Mouse (Mus musculus) fibroblast of lung, adult 2 months (primary cell): ENCODE measurements around the gene Ankrd2.

Experiments used
- DNase-seq: peaks from one replicate; pipeline ENCODE4 v3.0.0-alpha.2; 2011; ENCODE audit warnings: low read depth

The Ankrd2 gene

DNA sequence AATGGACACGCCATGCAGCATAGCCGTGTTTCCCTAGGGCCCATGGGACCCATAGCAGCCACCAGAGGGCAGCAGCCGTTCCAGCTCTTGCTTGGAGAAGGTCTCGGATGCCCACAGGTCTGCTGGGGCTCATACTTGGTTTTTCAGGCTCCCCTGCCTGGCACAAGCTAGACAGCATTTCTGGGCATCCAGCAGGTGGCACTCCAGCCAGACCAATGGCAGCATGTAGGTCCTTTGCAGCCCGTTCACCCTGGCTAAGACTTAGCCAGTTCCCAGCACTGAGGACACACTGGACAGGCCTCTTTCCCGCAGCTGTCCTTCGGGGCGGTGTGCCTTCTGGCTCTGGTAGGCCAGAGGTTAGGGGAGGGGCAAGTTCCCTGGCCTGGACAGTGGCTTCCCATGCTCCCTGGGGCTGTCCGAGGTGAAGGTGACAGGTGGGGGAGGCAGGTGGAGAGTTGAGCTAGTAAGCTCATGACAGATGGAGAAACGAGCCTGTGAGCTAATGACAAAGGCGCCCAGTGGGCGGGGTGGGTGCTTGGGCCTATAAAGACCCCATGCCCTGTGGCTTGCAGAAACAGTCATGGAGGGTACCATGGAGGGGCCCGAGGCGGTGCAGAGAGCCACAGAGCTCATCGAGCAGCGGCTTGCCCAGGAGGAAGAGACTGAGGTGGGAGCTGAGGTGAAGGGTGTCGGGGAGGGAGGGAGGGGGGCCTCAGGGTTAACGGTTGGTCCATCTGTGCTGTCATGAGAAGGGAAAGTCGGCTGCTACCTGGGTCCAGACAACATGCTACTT, at the start of gene Ankrd2:
Gene Ankrd2 (plus strand): TSS at position 545 of the 793 bp plus-strand sequence.
- DNase-seq: peak; percentile 60

DNA sequence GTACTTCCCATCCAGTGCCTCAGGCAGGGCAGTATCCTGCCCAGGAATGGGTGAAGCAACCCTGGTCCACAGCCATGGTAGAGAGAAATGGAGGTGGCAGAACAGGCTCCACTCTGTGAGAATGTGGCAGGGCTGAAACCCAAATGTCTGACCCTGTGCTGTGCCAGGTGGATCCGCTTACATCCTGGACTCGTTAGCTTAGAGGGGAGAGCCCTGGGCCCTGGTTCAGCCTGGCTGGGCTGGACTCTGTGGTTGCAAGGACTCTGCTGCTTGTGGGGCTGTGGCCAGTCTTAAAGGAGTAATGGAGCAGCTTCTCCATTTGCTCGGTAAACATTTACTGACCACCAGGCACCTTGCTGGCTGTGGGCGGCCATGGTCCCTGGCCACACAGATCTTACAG, 48.6 kb upstream of the Ankrd2 start:
- no peak for DNase-seq

DNA sequence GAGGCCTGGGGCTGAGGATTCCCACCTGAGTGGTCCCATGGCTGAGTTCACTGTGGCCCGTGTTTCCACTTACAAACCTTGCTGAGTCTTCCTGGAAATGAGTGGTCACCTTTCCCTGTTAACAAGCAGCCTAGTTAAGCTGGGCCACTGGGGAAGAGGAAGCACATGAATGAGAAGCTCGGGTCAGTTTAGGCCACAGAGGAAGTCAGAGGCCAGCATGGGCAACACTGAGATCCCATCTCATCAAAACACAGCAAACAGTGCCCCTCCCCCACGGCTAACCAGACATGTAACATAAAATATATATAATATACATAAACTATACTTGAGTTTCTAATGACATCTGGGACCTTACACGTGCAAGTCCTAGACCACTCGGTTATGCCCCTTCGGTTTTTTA, 46.0 kb upstream of the Ankrd2 start:
- no peak for DNase-seq

DNA sequence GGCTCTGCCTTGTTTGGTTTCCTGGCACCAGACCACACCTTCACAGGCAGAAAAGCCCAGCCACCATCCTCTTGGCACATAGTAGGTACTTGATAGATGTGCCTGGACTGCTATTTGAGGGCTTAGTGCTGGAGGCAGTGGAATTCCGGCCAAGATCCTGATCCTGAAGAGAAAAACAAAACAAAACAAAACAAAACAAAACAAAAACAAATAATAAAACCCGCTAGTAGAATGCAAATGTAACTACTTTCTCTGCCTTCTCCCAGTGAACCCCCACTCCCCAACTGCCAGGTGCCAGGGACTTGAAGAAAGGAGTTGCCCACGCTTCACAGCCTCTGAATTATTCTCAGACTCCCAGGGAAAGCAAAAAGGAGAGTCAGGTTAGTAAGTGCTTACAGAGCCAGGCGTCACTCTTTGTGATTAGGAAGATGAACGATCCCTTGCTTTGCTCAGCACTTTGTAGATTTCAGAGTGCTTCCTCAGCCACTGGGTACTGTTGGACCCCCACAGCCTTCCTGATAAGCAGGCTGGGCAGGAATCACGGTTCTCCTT, 43.8 kb upstream of the Ankrd2 start:
- DNase-seq: no peak

DNA sequence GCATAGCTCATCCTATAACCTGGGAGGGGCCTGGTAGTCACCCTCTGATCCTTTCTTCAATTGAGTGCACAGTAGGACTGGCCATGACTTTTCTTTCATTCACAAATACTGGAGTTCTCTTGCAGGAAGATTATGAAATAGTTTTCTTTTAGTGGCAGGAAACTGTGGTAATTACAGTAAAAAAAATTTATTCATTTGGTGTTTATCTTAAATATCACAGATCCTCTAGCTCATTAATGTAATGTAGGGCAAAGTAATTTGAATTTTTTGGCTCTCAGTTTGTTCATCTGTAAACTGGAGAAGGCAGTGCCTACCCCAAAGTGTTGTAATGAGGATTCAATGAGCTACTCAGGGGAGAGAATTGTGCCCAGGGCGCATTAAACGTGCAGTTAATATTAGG, 42.8 kb upstream of the Ankrd2 start:
- no peak for DNase-seq

DNA sequence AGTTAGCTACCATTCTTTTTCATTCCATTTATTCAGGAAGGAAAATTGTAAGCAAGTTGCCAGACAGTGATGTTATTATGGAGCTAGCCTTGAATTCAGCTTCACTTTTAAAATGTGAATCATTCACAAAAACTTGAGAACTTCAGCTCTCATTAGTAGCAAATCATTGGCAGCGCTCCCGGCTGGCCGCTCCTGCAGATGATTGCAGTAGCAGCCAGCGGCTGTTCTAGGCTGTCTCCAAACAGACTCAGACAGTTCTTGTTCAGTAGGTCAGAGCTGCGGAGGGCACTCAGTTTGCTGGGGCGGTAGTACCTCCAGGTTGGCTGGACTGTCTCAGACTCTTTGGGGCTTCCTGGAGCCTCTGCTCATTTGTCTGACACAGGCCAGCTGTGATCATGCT, 42.3 kb upstream of the Ankrd2 start:
- DNase-seq: peak; percentile 93

DNA sequence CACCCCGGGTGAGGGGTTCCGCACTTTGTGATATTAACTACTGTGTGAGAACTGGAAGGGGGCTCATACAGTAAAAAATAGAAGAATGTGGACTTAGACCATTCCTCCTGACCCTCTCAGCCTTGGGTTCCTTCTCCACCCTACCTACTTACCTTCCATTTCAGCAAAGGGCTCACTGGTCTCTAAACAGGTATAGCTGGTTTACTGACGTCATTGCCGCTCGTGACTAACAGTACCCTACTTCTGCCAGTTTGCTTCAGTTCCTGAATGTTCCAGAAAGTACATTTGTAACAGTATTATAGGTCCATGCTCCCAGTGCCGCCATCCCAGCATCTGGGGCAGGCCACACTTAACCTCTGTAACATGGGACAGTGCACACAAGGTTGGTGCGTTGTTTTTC, 41.8 kb upstream of the Ankrd2 start:
- DNase-seq: no peak

DNA sequence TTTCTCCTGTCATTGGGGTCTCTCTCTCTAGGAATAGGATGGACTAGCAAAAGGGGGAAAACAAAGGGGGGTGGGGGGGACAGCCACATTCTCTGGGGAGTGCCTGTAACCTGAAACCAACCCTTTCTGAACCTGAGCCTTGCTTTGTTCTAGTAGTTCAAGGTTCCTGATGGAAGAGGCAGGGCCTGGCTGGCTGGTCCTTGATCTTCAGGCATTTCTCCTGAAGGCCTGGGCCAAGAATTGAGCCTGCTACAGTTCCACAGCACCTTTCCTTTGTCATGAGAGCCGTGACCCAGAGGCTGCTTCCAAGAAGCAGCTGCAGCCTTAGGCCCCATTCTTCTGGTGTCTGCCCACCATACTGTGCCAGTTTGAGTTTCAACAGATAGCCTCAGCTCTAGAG, 40.3 kb upstream of the Ankrd2 start:
- no peak for DNase-seq

DNA sequence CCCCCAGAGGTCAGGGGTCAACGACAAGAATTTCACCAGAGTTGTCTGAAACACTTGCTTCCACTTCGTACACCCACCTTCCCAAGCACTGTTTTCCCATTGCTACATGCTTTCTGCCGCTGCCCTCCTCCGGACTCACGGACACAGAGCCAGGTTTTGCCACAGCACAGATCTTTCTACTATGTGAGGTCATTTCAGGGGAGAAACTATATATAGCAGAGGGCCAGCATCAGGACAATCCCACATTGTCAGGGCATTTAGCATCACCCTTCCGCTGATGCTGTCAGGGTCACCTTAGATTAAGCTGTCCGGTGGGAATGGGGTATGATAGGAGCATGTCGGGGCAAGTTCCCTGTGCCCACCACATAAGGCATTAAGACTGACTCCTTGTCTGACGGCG, 38.7 kb upstream of the Ankrd2 start:
- no peak for DNase-seq

DNA sequence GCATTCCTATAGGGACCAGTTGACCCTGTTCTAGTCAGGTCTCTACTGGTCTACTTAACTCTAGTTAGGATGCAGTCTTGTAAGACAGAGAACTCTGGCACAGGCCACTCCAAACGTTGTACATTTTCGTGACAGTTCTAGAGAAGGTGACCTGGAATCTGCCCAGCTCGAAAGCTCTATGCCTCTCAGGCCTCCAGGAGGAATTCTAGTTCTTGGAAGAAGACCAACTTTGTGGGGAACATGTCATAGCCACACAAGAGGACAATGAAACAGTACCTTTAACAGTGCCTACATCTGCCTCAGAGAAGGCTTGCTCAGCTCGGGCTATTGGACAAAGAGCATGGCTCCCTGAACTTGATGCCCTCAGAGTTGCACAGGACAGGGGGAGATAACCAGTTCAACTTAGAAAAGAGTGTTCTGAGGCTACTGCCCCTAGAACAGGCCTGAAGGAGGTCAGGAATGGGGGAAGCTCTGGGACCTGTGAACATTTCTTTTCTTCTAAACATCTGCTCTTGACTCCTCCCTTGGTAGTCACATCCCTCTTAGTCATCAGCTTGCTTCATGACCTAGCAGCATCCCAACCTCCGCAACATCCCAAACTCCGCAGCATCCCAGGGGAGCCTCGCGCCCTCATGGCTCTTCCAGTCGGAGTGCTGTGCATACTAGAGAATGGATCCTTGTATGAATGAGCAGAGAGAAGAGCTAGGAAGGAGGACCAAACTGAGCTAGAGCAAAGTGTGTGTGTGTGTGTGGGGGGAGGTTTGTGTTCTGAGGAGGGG, 36.8 kb upstream of the Ankrd2 start:
- no peak for DNase-seq

DNA sequence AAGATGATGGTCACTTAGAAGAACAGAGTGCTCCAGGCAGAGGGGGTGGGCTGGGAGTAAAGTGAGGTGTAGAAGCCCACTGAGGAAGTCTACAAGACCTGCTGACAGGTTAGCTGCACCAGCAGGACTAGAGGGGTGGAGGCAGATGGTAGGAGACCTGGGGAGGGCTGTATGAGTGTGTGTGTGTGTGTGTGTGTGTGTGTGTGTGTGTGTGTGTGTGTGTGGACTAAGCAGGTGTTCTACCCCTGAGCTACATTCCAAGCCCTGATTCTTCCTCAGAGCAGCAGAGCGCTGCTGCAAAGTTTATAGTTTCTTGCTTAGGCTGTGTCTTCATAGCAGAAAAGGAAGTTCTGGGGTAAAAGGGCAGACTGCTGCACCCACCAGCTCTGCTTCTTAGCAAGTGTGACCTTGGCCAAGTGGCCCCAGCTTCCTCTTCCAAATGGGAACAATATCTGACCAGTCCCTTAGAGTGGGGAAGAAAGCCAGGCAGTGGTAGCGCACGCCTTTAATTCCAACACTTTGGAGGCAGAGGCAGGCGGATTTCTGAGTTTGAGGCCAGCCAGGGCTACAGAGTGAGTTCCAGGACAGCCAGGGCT, 36.0 kb upstream of the Ankrd2 start:
- no peak for DNase-seq

DNA sequence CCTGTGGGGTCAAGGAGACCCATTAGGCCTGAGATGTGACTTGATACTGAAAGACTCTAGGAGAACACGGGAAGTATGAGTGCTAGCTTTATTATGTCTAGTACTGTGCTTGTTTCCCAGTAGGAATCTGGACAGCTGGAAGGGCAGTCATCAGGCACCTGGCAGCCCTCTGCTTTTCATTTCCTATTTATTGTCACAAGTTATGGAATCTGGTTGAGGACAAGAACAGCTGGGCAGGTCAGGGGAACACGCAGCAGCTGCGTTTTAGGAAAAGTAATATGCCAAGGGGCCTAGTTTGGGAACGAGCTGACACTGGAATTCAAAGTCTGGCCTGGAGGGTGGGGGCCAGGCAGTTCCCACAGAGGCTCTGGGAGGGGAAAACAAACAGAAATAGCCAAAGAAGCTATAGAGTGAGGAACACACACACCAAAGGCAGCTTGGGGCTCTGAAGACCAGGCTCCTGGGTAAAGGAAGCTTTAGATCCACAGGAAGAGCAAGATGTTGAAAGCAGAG, 35.3 kb upstream of the Ankrd2 start:
- DNase-seq: no peak

DNA sequence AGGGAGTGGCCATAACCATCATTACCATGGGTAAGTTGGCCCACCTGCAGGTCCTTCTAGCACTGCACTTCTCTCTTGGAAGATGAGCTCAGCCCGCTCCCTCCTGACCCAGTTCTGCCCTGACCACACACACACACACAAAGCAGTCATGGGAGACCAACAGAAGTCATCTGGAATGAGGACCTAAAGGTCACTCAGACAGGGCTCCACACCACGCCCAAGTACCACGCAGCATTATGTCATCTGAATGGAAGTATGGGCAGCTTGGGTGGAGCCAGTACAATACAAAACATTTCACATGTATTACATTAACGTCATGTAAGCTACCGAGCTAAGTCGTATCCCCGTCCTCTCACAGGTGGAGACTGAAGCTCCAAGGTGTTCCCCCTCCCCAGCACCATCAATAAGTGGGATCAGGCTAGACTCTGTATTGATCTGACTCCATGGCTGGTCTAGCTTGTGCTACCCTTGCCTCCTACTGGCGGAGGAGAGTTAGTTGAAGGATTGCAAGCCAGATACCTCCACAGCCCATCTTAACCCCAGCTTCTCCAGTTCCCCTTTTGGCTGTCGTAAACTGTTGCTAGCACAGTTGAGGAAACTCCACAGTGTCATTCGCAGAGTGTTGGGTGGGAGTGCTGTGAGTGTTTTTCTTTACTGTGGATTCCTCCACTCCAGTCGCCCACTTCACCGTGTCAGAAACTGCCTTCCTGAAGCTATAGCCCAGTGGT, 34.4 kb upstream of the Ankrd2 start:
- DNase-seq: no peak

DNA sequence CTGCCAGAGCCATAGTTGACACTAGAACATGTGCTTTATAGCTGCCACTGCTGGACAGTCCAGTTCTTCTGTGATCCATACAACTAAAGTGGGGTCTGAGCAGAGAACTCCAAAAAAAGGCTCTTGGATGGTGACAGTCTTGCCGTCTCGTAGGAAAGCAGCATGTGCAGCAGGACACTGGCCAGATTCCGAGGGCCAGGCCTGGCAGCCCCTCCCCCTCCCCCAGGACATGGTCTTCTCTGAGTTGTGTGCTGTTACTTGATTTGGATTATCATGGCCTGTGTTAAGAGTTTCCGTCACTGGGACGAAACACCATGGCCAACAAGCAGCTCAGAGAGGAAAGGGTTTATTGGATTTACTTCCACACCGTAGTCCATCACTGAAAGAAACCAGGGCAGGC, 31.5 kb upstream of the Ankrd2 start:
- no peak for DNase-seq

DNA sequence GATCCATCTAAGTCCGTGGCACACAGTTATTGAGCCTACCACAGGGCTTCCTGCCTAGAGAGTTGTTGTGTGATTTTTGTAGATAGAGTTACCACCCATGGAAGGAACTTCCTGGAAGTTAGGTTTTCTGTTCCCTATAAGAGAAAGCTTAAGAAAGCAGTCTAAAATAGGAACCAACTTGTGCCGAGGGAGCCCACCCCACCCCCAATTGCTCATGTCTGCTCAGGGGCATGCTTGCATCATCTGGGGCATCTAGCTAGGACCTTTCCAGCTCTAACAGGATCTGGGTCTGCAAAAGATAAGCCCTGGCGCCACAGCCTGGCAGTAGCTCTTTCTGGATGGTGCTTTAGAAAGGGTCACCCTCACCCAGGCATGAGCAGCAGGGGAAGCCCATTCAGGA, 30.2 kb upstream of the Ankrd2 start:
- DNase-seq: no peak

DNA sequence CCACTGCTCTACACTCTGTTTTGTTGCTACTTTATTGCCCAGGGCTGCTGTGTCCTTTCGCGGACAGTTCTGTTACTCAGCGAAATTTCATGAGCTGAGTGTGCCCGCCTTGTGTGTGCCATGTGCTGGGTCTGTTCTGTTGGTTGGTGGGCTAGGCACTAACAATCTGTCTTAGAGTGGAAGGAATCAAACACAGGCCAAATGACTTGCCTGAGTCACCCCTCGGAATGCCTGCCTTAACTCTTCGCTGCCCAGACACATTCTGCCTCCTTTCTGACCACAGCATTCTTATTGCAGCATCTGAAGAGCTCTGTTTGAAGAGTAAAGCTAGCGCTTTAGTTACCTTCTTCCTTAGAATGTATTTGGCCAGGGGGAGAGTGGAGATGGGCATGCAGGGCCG, 29.2 kb upstream of the Ankrd2 start:
- no peak for DNase-seq

DNA sequence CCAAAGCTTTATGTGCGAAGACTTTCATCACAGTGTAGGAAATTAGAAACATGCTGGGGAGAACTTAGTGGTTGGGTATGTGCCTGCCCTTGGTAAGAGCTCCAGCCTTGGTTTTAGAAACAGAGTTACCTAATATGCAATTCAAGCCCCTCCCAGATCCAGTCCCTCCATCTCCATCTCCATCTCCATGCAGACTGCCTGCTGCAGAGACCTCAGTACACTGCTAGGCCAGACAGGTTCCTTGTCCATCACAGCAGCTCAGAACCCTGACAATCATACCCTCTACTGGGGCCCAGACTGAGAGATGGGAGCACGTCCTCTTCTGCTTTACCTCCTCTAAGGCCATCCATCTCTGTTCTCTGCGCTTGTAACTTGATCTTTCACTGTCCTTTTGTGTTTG, 27.2 kb upstream of the Ankrd2 start:
- DNase-seq: no peak

DNA sequence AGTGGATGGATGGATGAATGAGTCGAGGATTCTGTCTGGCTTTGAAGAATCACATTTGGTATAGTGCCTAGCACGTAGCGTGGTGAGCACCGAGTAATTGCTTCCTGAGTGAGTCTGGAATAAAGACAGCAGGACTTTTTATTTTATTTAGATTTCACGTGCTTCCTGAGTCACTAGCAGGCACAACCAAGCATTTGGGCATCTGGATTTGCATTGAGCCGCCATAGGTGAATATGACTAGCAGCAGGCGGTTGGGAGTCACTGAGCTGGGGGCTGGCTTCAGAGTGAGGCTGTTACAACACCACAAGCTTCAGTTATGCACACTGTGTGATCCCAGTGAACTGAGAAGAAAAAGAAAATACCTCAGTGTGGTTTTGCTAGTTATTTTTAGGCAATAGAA, 26.7 kb upstream of the Ankrd2 start:
- no peak for DNase-seq

DNA sequence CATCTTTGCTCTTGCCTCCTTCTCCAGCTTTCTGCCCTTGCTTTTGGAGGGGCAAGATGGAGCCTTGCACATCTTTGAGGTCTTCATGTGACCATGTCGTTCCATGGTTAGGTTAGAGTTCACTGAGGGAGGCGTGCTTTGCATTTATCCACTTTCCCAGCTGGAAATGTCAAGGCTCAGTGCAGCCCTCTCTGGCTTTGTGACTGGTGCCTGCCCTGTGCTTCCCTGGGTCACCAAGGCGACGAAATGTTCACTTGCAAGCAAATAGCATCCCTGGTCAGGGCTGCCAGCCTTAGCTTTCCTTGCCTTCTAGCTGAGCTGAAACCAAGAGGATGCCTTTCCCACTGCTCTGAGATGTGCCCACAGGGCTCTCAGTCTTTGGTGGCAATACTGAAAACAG, 25.4 kb upstream of the Ankrd2 start:
- DNase-seq: no peak

DNA sequence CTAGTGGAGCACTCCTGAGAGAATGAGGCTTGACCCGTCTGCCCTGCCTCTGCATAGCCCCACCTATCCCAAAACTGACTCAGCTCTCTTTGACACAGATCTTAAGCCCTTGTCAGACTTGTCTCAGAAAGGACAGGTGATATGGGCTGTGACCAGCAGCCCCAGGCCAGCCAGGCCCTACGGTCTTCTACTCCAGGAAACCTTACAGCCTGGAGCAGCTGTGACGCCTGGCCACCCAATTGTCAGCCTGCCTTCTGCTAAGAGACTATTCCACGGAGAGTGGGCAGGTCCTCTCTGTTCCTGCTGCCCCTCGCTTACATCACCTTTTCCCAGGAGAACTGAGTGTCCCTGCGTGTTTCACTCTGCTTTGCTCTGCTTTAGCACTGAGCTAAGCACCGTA, 24.7 kb upstream of the Ankrd2 start:
- DNase-seq: no peak

DNA sequence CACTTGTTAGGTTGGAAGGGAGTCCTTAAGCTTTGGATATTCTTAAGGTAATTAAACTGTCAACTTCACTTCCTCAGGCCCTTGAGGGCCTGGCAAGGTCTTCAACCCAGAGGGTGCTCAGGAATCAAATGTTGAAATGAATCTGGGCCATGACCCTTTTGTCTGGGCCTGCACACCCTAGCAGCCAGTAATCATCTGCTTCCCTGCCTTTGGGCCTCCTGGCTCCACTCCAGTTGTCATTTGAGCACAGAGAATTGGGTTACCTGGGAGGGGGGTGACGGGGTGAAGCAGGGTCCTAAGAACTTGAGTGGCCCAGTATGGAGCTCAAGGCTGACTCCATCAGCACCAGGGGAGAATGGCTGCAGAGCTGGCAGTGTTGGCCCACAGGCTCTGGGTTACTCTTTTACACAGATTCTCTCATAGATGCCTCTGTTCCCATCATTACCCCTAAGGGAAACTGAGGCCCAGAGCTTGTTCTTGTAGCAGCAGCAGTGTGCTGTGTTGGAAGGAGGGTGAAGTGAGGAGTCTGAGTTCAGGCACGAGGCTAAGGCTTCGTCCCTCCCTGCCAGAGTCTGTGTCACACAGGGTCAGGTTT, 21.5 kb upstream of the Ankrd2 start:
- DNase-seq: no peak

DNA sequence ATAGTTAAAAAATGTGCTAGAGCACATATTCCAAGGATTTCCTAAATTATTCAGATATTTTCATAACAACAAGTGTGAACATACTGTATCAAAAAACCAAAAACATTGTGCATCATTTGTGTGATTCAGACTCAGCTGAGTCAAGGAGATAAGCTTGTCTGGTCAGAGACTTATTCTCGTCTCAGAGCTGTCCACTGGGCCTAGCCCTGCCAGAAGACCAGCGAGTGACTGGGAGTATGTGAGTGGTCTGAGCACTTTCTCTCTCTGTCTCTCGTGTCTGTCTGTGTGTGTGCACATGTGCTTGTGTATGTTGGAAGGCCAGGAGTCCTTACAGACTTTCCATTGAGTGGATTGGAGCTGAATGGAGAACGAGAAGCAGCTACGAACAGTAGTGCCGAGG, 20.8 kb upstream of the Ankrd2 start:
- DNase-seq: no peak
